Mouse (Mus musculus) testis, adult 2 months (tissue): ENCODE data around the gene Clcn3. TPM values are rescaled to one million over a fixed set of nuclear protein-coding genes. Genes with fewer than 3 reads are reported as not detected.
A peak's percentile ranks its signal among the peaks of the same experiment; 100 is the strongest.

Source experiments
- H3K27ac ChIP-seq: fragments of 200-500 bp; 2 replicates; pipeline ENCODE4 v1.5.1; 2012; ENCODE audit warnings: low read depth, low read length; ENCODE audit not compliant: control insufficient read depth, insufficient read depth
- H3K27me3 ChIP-seq: fragments of 200-500 bp; 2 replicates; pipeline ENCODE4 v1.6.1; 2012; ENCODE audit warnings: mild to moderate bottlenecking, low read length, moderate library complexity; ENCODE audit not compliant: control insufficient read depth, insufficient read depth
- H3K36me3 ChIP-seq: fragments of 200-500 bp; 2 replicates; pipeline ENCODE4 v1.6.1; 2012; ENCODE audit warnings: mild to moderate bottlenecking, low read length; ENCODE audit not compliant: control insufficient read depth, insufficient read depth
- H3K4me1 ChIP-seq: fragments of 200-500 bp; 2 replicates; pipeline ENCODE4 v1.6.1; 2012; ENCODE audit warnings: low read length; ENCODE audit not compliant: control insufficient read depth, insufficient read depth
- H3K4me3 ChIP-seq: fragments of 200-500 bp; 2 replicates; pipeline ENCODE4 v1.5.1; 2012; ENCODE audit warnings: low read depth, mild to moderate bottlenecking, low read length, moderate library complexity, mixed read lengths; ENCODE audit not compliant: control insufficient read depth
- CTCF ChIP-seq: fragments of 200-500 bp; IDR thresholded peaks from 2 replicates; pipeline ENCODE4 v1.5.1; 2012; ENCODE audit warnings: low read depth, mild to moderate bottlenecking, inconsistent platforms, low read length, moderate library complexity; ENCODE audit not compliant: control insufficient read depth, insufficient read depth, insufficient replicate concordance
- POLR2A ChIP-seq: fragments of 200-500 bp; IDR thresholded peaks from 2 replicates; pipeline ENCODE4 v1.6.1; 2012; ENCODE audit warnings: low read depth, mild to moderate bottlenecking, inconsistent platforms, low read length, moderate library complexity; ENCODE audit not compliant: control insufficient read depth
- polyA plus RNA-seq: library from polyadenylated mRNA; depleted of rRNA; stranded (reverse); fragments of >200 nt; gene quantifications from 2 replicates; pipeline ENCODE4 v1.2.3, GENCODE M21; 2012

Gene Clcn3
- polyA plus RNA-seq, 1 experiment: 15.6 TPM

- no peaks in the 10 kb centered on the region for H3K4me1 ChIP-seq
- no peaks in the 10 kb centered on the region for H3K36me3 ChIP-seq
- H3K27me3 ChIP-seq: no peaks in the 10 kb centered on the region
- H3K4me3 ChIP-seq: no peak overlapping the region
- no peak overlapping the region for H3K27ac ChIP-seq
- no peak for TF ChIP-seq POLR2A
- no peak for TF ChIP-seq CTCF
Observed at GRCm38 (mm10) chr8:60965306-60965705, 17.8 kb downstream of the Clcn3 start.

GRCm38 (mm10) chr8:60964518-60964917, 18.6 kb downstream of the Clcn3 start:
- Histone ChIP-seq H3K27ac (no peak overlapping the region), H3K4me1 (no peaks in the 10 kb centered on the region), H3K27me3 (no peaks in the 10 kb centered on the region), H3K4me3 (no peak overlapping the region), H3K36me3 (no peaks in the 10 kb centered on the region)
- TF ChIP-seq POLR2A (no peak), CTCF (no peak)

- no peaks in the 10 kb centered on the region for H3K36me3 ChIP-seq
- TF ChIP-seq POLR2A: no peak
- TF ChIP-seq CTCF: no peak
- no peak overlapping the region for H3K27ac ChIP-seq
- no peaks in the 10 kb centered on the region for H3K4me1 ChIP-seq
- no peak overlapping the region for H3K4me3 ChIP-seq
- no peaks in the 10 kb centered on the region for H3K27me3 ChIP-seq
Observed at GRCm38 (mm10) chr8:60963931-60964330, 19.2 kb downstream of the Clcn3 start.

GRCm38 (mm10) chr8:60962763-60963162, 20.3 kb downstream of the Clcn3 start:
- H3K36me3 ChIP-seq: no peaks in the 10 kb centered on the region
- no peaks in the 10 kb centered on the region for H3K27me3 ChIP-seq
- H3K4me3 ChIP-seq: no peak overlapping the region
- no peaks in the 10 kb centered on the region for H3K4me1 ChIP-seq
- TF ChIP-seq POLR2A (no peak), CTCF (no peak)
- no peak overlapping the region for H3K27ac ChIP-seq

GRCm38 (mm10) chr8:60956847-60957246, 26.3 kb downstream of the Clcn3 start:
- no peaks in the 10 kb centered on the region; the same call in 1 of the 2 replicates for H3K4me1 ChIP-seq
- no peaks in the 10 kb centered on the region for H3K27me3 ChIP-seq
- no peak overlapping the region for H3K4me3 ChIP-seq
- no peaks in the 10 kb centered on the region for H3K36me3 ChIP-seq
- TF ChIP-seq POLR2A (no peak), CTCF (no peak)
- no peak overlapping the region for H3K27ac ChIP-seq

- Histone ChIP-seq H3K27ac (peak overlapping the region; percentile 82), H3K4me3 (peak overlapping the region; percentile 89), H3K27me3 (no peaks in the 10 kb centered on the region), H3K36me3 (no peaks in the 10 kb centered on the region), H3K4me1 (no peaks in the 10 kb centered on the region; the same call in 1 of the 2 replicates)
- peak; percentile 42; the same call in 1 of the 2 replicates for TF ChIP-seq POLR2A
- no peak for TF ChIP-seq CTCF
Observed at GRCm38 (mm10) chr8:60954281-60955014, 28.7 kb downstream of the Clcn3 start.

- no peaks in the 10 kb centered on the region for H3K36me3 ChIP-seq
- H3K27ac ChIP-seq: no peak overlapping the region
- no peak overlapping the region for H3K4me3 ChIP-seq
- H3K4me1 ChIP-seq: no peaks in the 10 kb centered on the region; the same call in 1 of the 2 replicates
- TF ChIP-seq POLR2A: no peak
- TF ChIP-seq CTCF: no peak
- H3K27me3 ChIP-seq: no peaks in the 10 kb centered on the region
Observed at GRCm38 (mm10) chr8:60952803-60953202, 30.3 kb downstream of the Clcn3 start.
